22 mouse cellular contexts compared by ENCODE assay signal in the genomic region with DNA sequence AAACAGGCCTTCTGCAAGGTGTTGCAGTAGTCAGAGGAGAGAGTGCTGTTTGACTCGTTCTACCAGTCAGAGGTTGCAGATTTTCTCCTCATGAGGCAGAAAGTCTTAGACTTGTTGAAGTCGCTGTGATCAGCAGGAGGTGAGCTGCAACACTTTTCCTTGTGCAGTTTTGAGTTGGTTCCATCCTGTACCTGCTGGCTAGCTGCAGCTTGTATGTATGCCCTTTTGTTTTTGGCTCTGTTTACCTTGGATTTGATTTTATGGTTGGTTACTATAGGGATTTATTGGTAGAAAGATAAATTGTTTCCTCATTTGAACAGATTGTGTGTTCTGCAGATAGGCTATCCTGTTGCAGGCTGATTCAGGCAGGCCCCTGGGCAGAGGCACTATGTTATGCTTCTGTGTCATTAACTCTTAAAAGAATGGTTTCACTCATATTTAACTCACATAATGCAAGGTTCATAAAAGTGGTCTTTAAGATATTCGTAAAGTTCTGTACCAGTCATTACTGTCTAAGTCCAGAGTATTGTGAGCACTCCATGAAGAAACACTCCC. TPM values are rescaled to one million over a fixed set of nuclear protein-coding genes. Genes with fewer than 3 reads are reported as not detected.
DNase-seq lines count a peak whose midpoint lies in the region; ATAC-seq and TF ChIP-seq lines count a peak whose summit lies in the region.
"Had no signal": no experiment of that assay in that cellular context is flagged by ENCODE, and none has a peak within 500 bp of the region (broad histone marks: within the 10 kb centered on the region; RNA-seq: fewer than 3 reads in every experiment).

No protein-coding gene starts in this region.

- H3K9ac ChIP-seq in heart, embryonic 12.5 days = 0 out of 2 replicates have a peak overlapping the region, but pooled peaks have one; percentile 7
- H3K9ac ChIP-seq in intestine, embryonic 14.5 days (ENCODE audit: low read length) = no peak overlapping the region
- no peak overlapping the region for H3K9ac ChIP-seq in neural tube, embryonic 15.5 days (replicated peaks)
- no peak overlapping the region for H3K9ac ChIP-seq in midbrain, postnatal 0 days (replicated peaks; ENCODE audit: low read length, poor library complexity, severe bottlenecking)
- no peak overlapping the region for H3K9ac ChIP-seq in midbrain, embryonic 13.5 days (replicated peaks)
- H3K9ac ChIP-seq: embryonic facial prominence, embryonic 13.5 days; hindbrain, embryonic 15.5 days had no signal

- peaks cover 4% of the 10 kb centered on the region for H3K9me3 ChIP-seq in heart, embryonic 12.5 days (replicated peaks)
- peaks cover 8% of the 10 kb centered on the region; the same call in 1 of the 2 replicates for H3K9me3 ChIP-seq in intestine, embryonic 14.5 days (ENCODE audit: control insufficient read depth, low read length)
- H3K9me3 ChIP-seq in neural tube, embryonic 15.5 days (replicated peaks) = no peaks in the 10 kb centered on the region
- no peaks in the 10 kb centered on the region for H3K9me3 ChIP-seq in midbrain, postnatal 0 days (ENCODE audit: low read length)
- no peaks in the 10 kb centered on the region; the same call in 1 of the 2 replicates for H3K9me3 ChIP-seq in midbrain, embryonic 13.5 days
- H3K9me3 ChIP-seq: embryonic facial prominence, embryonic 13.5 days; hindbrain, embryonic 15.5 days had no signal

- 74% methylated on average over 3 of the region's 3 CpGs for WGBS in heart, embryonic 12.5 days
- WGBS in intestine, embryonic 14.5 days = 72% methylated on average over 3 of the region's 3 CpGs
- WGBS in small intestine, adult 2 months = 30% methylated on average over 3 of the region's 3 CpGs
- WGBS in neural tube, embryonic 15.5 days = 81% methylated on average over 3 of the region's 3 CpGs
- 82% methylated on average over 3 of the region's 3 CpGs for WGBS in midbrain, postnatal 0 days
- 88% methylated on average over 3 of the region's 3 CpGs for WGBS in midbrain, embryonic 13.5 days

- peaks cover 56% of the 10 kb centered on the region for H3K36me3 ChIP-seq in heart, embryonic 12.5 days
- H3K36me3 ChIP-seq in intestine, embryonic 14.5 days (ENCODE audit: control insufficient read depth, insufficient read depth, low read length) = peaks cover 42% of the 10 kb centered on the region
- peaks cover 16% of the 10 kb centered on the region for H3K36me3 ChIP-seq in small intestine, adult 2 months (ENCODE audit: control insufficient read depth, insufficient read depth, low read length)
- H3K36me3 ChIP-seq in neural tube, embryonic 15.5 days = peaks cover 7% of the 10 kb centered on the region
- H3K36me3 ChIP-seq in midbrain, postnatal 0 days (ENCODE audit: insufficient read depth, low read length) = peaks cover 2% of the 10 kb centered on the region; the same call in 1 of the 2 replicates
- peaks cover 10% of the 10 kb centered on the region for H3K36me3 ChIP-seq in midbrain, embryonic 13.5 days

- DNase-seq in heart, adult 8-10 months (ENCODE audit: low spot score) = no peak
- DNase-seq in fat pad, adult 2 months (ENCODE audit: extremely low read depth, low read depth, low spot score) = peak; percentile 40
- no peak for DNase-seq in intestine, embryonic 14.5 days (ENCODE audit: low spot score)
- no peak for DNase-seq in midbrain, postnatal 0 days (ENCODE audit: low spot score)
- DNase-seq: adrenal gland, postnatal 25 days; cerebellum, adult 18-20 months; cerebellum, adult 9-11 months; cerebellum, postnatal 36 days; gastrocnemius, adult 2 months; gastrocnemius, postnatal 36 days; heart, adult 18-20 months; heart, postnatal 36 days had no signal

- peaks cover 5% of the 10 kb centered on the region; the same call in 1 of the 2 replicates for H3K4me1 ChIP-seq in heart, embryonic 12.5 days (replicated peaks)
- H3K4me1 ChIP-seq in intestine, embryonic 14.5 days (replicated peaks; ENCODE audit: control insufficient read depth, insufficient read depth, low read length) = no peaks in the 10 kb centered on the region
- H3K4me1 ChIP-seq in small intestine, adult 2 months (ENCODE audit: control insufficient read depth, insufficient read depth, insufficient read length, low read length) = peaks cover 3% of the 10 kb centered on the region; the same call in 1 of the 2 replicates
- peaks cover 7% of the 10 kb centered on the region; the same call in 1 of the 2 replicates for H3K4me1 ChIP-seq in neural tube, embryonic 15.5 days
- H3K4me1 ChIP-seq in midbrain, postnatal 0 days (ENCODE audit: insufficient read depth, low read length) = no peaks in the 10 kb centered on the region
- 0 out of 2 replicates have a peak, but pooled peaks cover 7% of the 10 kb centered on the region for H3K4me1 ChIP-seq in midbrain, embryonic 13.5 days (replicated peaks)
- H3K4me1 ChIP-seq: hindbrain, embryonic 15.5 days had no signal

- no peaks in the 10 kb centered on the region for H3K27me3 ChIP-seq in heart, embryonic 12.5 days (replicated peaks)
- H3K27me3 ChIP-seq in intestine, embryonic 14.5 days (replicated peaks; ENCODE audit: control insufficient read depth, insufficient read depth, low read length) = no peaks in the 10 kb centered on the region
- H3K27me3 ChIP-seq in small intestine, adult 2 months (ENCODE audit: control insufficient read depth, insufficient read depth, low read length) = no peaks in the 10 kb centered on the region
- no peaks in the 10 kb centered on the region for H3K27me3 ChIP-seq in neural tube, embryonic 15.5 days (replicated peaks)
- H3K27me3 ChIP-seq in midbrain, postnatal 0 days (ENCODE audit: insufficient read depth, low read length) = no peaks in the 10 kb centered on the region
- no peaks in the 10 kb centered on the region for H3K27me3 ChIP-seq in midbrain, embryonic 13.5 days
- H3K27me3 ChIP-seq: CH12.LX; embryonic facial prominence, embryonic 13.5 days; hindbrain, embryonic 15.5 days; Patski had no signal

- no peak for TF ChIP-seq POLR2A in small intestine, adult 2 months (IDR thresholded peaks at IDR 0.05; ENCODE audit: low read depth, low read length)

- no peak for TF ChIP-seq CTCF in small intestine, adult 2 months (IDR thresholded peaks at IDR 0.05; ENCODE audit: extremely low read depth, insufficient read length, insufficient replicate concordance, low read depth, low read length)
- no peak for TF ChIP-seq CTCF in midbrain, postnatal 0 days (IDR thresholded peaks at IDR 0.05)

- H3K27ac ChIP-seq in heart, embryonic 12.5 days (ENCODE audit: poor library complexity, severe bottlenecking) = no peak overlapping the region
- peak overlapping the region; percentile 64; the same call in 1 of the 2 replicates for H3K27ac ChIP-seq in intestine, embryonic 14.5 days (ENCODE audit: low read depth)
- H3K27ac ChIP-seq in small intestine, adult 2 months (ENCODE audit: insufficient read depth, low read depth, low read length) = peak overlapping the region; percentile 35; the same call in 1 of the 2 replicates
- H3K27ac ChIP-seq in neural tube, embryonic 15.5 days (replicated peaks) = no peak overlapping the region
- no peak overlapping the region for H3K27ac ChIP-seq in midbrain, postnatal 0 days (ENCODE audit: low read depth, low read length)
- H3K27ac ChIP-seq in midbrain, embryonic 13.5 days = no peak overlapping the region
- H3K27ac ChIP-seq: embryonic facial prominence, embryonic 13.5 days; gastrocnemius, adult 2 months; hindbrain, embryonic 15.5 days had no signal

- no peak overlapping the region for H3K4me2 ChIP-seq in heart, embryonic 12.5 days
- no peak overlapping the region for H3K4me2 ChIP-seq in intestine, embryonic 14.5 days (ENCODE audit: low read length)
- no peak overlapping the region for H3K4me2 ChIP-seq in neural tube, embryonic 15.5 days
- no peak overlapping the region for H3K4me2 ChIP-seq in midbrain, postnatal 0 days (ENCODE audit: low read depth, low read length, poor library complexity, severe bottlenecking)
- no peak overlapping the region for H3K4me2 ChIP-seq in midbrain, embryonic 13.5 days (replicated peaks)
- H3K4me2 ChIP-seq: embryonic facial prominence, embryonic 13.5 days; heart, embryonic 11.5 days; hindbrain, embryonic 15.5 days had no signal

- H3K4me3 ChIP-seq in heart, embryonic 12.5 days = no peak overlapping the region
- H3K4me3 ChIP-seq in intestine, embryonic 14.5 days (ENCODE audit: low read depth, low read length) = no peak overlapping the region
- H3K4me3 ChIP-seq in small intestine, adult 2 months (ENCODE audit: low read depth, low read length) = no peak overlapping the region
- no peak overlapping the region for H3K4me3 ChIP-seq in neural tube, embryonic 15.5 days (replicated peaks)
- H3K4me3 ChIP-seq in midbrain, postnatal 0 days (ENCODE audit: low read depth, low read length) = no peak overlapping the region
- no peak overlapping the region for H3K4me3 ChIP-seq in midbrain, embryonic 13.5 days (replicated peaks)
- H3K4me3 ChIP-seq: embryonic facial prominence, embryonic 13.5 days; gastrocnemius, adult 2 months; hindbrain, embryonic 15.5 days had no signal

- ATAC-seq in heart, embryonic 12.5 days (ENCODE audit: insufficient number of reproducible peaks, low FRiP score) = no peak
- peak; percentile 81 for ATAC-seq in intestine, embryonic 14.5 days (replicated peaks; ENCODE audit: low FRiP score, low TSS enrichment, low read depth)
- ATAC-seq in neural tube, embryonic 15.5 days (ENCODE audit: low FRiP score) = no peak
- ATAC-seq in midbrain, postnatal 0 days (ENCODE audit: low FRiP score) = no peak
- ATAC-seq in midbrain, embryonic 13.5 days = no peak
- ATAC-seq: activated CD4-positive, CD25-positive, alpha-beta regulatory T cell, adult 4 months; Patski had no signal

RNA-seq across cellular contexts. Expression of a gene that starts 11.1 kb away (rescaled TPM):
- polyA plus RNA-seq in heart, embryonic 12.5 days (2016; fragmentation: Nextera tagmentation; extraction: Ambion mirVana) = 15.2 and 15.5 TPM in 2 replicates
- total RNA-seq in heart, adult 8-10 months (2022) = 10 to 100 TPM; 24.5 to 32.8 (median 28.8) TPM
- polyA plus RNA-seq in intestine, embryonic 14.5 days (2014; fragmentation: Nextera tagmentation; extraction: Ambion mirVana) = 33.0 and 34.2 TPM in 2 replicates
- polyA plus RNA-seq in small intestine, adult 2 months (2012; rRNA removed) = 4.0 and 8.5 TPM in 2 replicates
- 9.9 and 14.2 TPM in 2 replicates for polyA plus RNA-seq in neural tube, embryonic 15.5 days (2015; fragmentation: Nextera tagmentation; extraction: Ambion mirVana)
- total RNA-seq in midbrain, postnatal 0 days (2014; rRNA removed) = 24.1 and 24.2 TPM in 2 replicates
- polyA plus RNA-seq in midbrain, postnatal 0 days (2015; fragmentation: Nextera tagmentation; extraction: Ambion mirVana) = 13.8 TPM in 2 replicates
- 10.0 and 12.6 TPM in 2 replicates for polyA plus RNA-seq in midbrain, embryonic 13.5 days (2015; fragmentation: Nextera tagmentation; extraction: Ambion mirVana)

Comparison
In these comparisons a context has a peak if more than half of its experiments do, and no peak if none do; other contexts are left out.
1. H3K27ac ChIP-seq: peak in intestine, embryonic 14.5 days (single experiment) and small intestine, adult 2 months (single experiment); none in heart, embryonic 12.5 days (single experiment), neural tube, embryonic 15.5 days (single experiment), midbrain, postnatal 0 days (single experiment) and midbrain, embryonic 13.5 days (single experiment).